Mouse (Mus musculus) adrenal gland, adult 8-10 months (tissue): ENCODE measurements around the gene Ost4. TPM values are rescaled to one million over a fixed set of nuclear protein-coding genes. Genes with fewer than 3 reads are reported as not detected.

ENCODE experiments used
- DNase-seq: peaks from one replicate; pipeline ENCODE4 v3.0.0; 2022
- total RNA-seq, 4 experiments: library from RNA; stranded (reverse); gene quantifications; 2 replicates each; pipeline ENCODE4 v1.2.4; 2022

The Ost4 gene
- total RNA-seq, 4 experiments from 2014 or later, result 210 to 235 (median 214) TPM

GRCm38 (mm10) chr5:30923119-30923518, 15.5 kb upstream of the Ost4 start:
- DNase-seq, result no peak

GRCm38 (mm10) chr5:30922581-30923041, 15.0 kb upstream of the Ost4 start:
- DNase-seq, result no peak

- peak; percentile 80 for DNase-seq
Observed at GRCm38 (mm10) chr5:30921256-30922033, 13.9 kb upstream of the Ost4 start, which contains the start of gene Khk. TSS of gene Khk (plus strand) at chr5:30921431.

GRCm38 (mm10) chr5:30920621-30921020, 13.0 kb upstream of the Ost4 start:
- DNase-seq, result no peak

GRCm38 (mm10) chr5:30919831-30920614, 12.4 kb upstream of the Ost4 start:
- no peak for DNase-seq

GRCm38 (mm10) chr5:30918691-30919090, 11.1 kb upstream of the Ost4 start:
- DNase-seq, result no peak

GRCm38 (mm10) chr5:30917891-30918670, 10.5 kb upstream of the Ost4 start:
- no peak for DNase-seq

GRCm38 (mm10) chr5:30917348-30917747, 9.8 kb upstream of the Ost4 start:
- DNase-seq, result no peak

- no peak for DNase-seq
Observed at GRCm38 (mm10) chr5:30916841-30917240, 9.3 kb upstream of the Ost4 start.

GRCm38 (mm10) chr5:30915974-30916433, 8.4 kb upstream of the Ost4 start:
- DNase-seq, result peak; percentile 92

GRCm38 (mm10) chr5:30915456-30915855, 7.9 kb upstream of the Ost4 start:
- DNase-seq, result peak; percentile 42

GRCm38 (mm10) chr5:30914849-30915248, 7.3 kb upstream of the Ost4 start:
- DNase-seq, result no peak

- DNase-seq, result no peak
Observed at GRCm38 (mm10) chr5:30914101-30914635, 6.6 kb upstream of the Ost4 start.

GRCm38 (mm10) chr5:30913060-30913841, 5.7 kb upstream of the Ost4 start, which contains the start of gene Emilin1:
TSS of gene Emilin1 (plus strand) at chr5:30913402.
- no peak for DNase-seq

GRCm38 (mm10) chr5:30912156-30912555, 4.6 kb upstream of the Ost4 start:
- no peak for DNase-seq

GRCm38 (mm10) chr5:30910481-30910880, 2.9 kb upstream of the Ost4 start:
- DNase-seq, result no peak

GRCm38 (mm10) chr5:30909863-30910262, 2.3 kb upstream of the Ost4 start:
- no peak for DNase-seq

GRCm38 (mm10) chr5:30909300-30909659, 1.7 kb upstream of the Ost4 start:
- no peak for DNase-seq

GRCm38 (mm10) chr5:30908426-30909299, 1.1 kb upstream of the Ost4 start:
- no peak for DNase-seq

- no peak for DNase-seq
Observed at GRCm38 (mm10) chr5:30901860-30902259, 5.7 kb downstream of the Ost4 start.
